Mouse (Mus musculus): ENCODE data around the gene Gid4.

DNA sequence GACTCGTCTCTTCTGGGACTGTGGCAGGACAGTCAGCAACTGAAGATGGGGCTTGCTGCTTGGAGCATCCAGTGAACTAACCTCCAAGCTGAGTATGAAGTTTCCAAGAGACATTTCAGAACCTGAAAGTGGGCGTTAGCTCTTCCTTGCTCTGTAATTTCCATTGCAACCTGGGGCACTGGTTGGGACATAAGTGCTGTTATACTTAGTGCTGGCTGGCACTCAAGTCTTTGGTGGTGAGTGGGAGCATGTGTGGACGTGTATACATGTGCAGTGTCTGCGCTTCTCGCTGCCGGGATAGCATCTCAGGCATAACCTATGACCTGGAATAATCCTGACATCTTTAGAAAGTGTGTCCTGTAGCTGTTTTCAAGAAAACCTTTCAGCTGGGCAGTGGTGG lies 25.6 kb upstream of the Gid4 start:
- TF ChIP-seq POLR2A (IDR thresholded peaks at IDR 0.05; ENCODE audit: borderline replicate concordance, insufficient read depth, low read length) (no peak), CTCF (IDR thresholded peaks at IDR 0.05; ENCODE audit: borderline replicate concordance, insufficient read depth, low read depth, low read length) (no peak)
